Mouse (Mus musculus) embryonic facial prominence, embryonic 14.5 days (tissue): Measurements from ENCODE around the gene Nedd9. TPM values are rescaled to one million over a fixed set of nuclear protein-coding genes. Genes with fewer than 3 reads are reported as not detected.

Experiments
- ATAC-seq: fragments of 200-750 bp; cut with Nextera tagmentation; 2 replicates; pipeline ENCODE4 v1.8.0; 2017; ENCODE audit warnings: low read depth, moderate number of reproducible peaks, moderate TSS enrichment
- DNase-seq: peaks from one replicate; pipeline ENCODE4 v3.0.0-alpha.2; 2015; ENCODE audit warnings: low spot score
- H3K27ac ChIP-seq: fragments of 300-500 bp; sonication (generic); replicated peaks from 2 replicates; pipeline ENCODE4 v1.5.1; 2014; ENCODE audit warnings: low read depth, mild to moderate bottlenecking, low read length, moderate library complexity
- H3K27me3 ChIP-seq: fragments of 300-500 bp; sonication (generic); replicated peaks from 2 replicates; pipeline ENCODE4 v1.6.1; 2014; ENCODE audit warnings: low read length; ENCODE audit not compliant: control insufficient read depth, insufficient read depth
- H3K36me3 ChIP-seq: fragments of 300-500 bp; sonication (generic); 2 replicates; pipeline ENCODE4 v1.6.1; 2014; ENCODE audit warnings: low read length, mixed read lengths; ENCODE audit not compliant: control insufficient read depth, insufficient read depth
- H3K4me1 ChIP-seq: fragments of 300-500 bp; sonication (generic); 2 replicates; pipeline ENCODE4 v1.6.1; 2014; ENCODE audit warnings: antibody characterized with exemption, low read length; ENCODE audit not compliant: control insufficient read depth, insufficient read depth
- H3K4me2 ChIP-seq: fragments of 300-500 bp; sonication (generic); 2 replicates; pipeline ENCODE4 v1.6.1; 2014; ENCODE audit warnings: low read depth, mild to moderate bottlenecking, low read length, moderate library complexity, mixed read lengths
- H3K4me3 ChIP-seq: fragments of 300-500 bp; sonication (generic); 2 replicates; pipeline ENCODE4 v1.5.1; 2014; ENCODE audit warnings: low read depth, mild to moderate bottlenecking, low read length
- H3K9ac ChIP-seq: fragments of 300-500 bp; sonication (generic); 2 replicates; pipeline ENCODE4 v1.6.1; 2014; ENCODE audit warnings: low read depth, mild to moderate bottlenecking, low read length, moderate library complexity, mixed read lengths
- H3K9me3 ChIP-seq: fragments of 300-500 bp; sonication (generic); 2 replicates; pipeline ENCODE4 v1.6.1; 2016; ENCODE audit warnings: low read length; ENCODE audit not compliant: control insufficient read depth
- WGBS: fragments of 180-500 bp; shearing (Covaris S2); extraction: QIAGEN DNeasy Blood & Tissue Kit; methylation state at CpG from one replicate; pipeline ENCODE4 v1.1.7; 2014; 5-methylcytosine and 5-hydroxymethylcytosine counted together
- polyA plus RNA-seq: library from polyadenylated mRNA; unstranded; fragments of >200 nt; fragmentation: Nextera tagmentation; extraction: Ambion mirVana; gene quantifications from 2 replicates; pipeline ENCODE4 v1.2.1, GENCODE M21; 2014

Nedd9 gene
- polyA plus RNA-seq, 1 experiment from 2014 or later = 31.1 TPM

- Histone ChIP-seq H3K9ac (no peak overlapping the region), H3K27me3 (no peaks in the 10 kb centered on the region), H3K4me2 (no peak overlapping the region), H3K4me3 (no peak overlapping the region), H3K4me1 (0 out of 2 replicates have a peak, but pooled peaks cover 4% of the 10 kb centered on the region), H3K36me3 (no peaks in the 10 kb centered on the region), H3K27ac (no peak overlapping the region), H3K9me3 (no peaks in the 10 kb centered on the region)
- DNase-seq (no peak), ATAC-seq (no peak)
- 75% methylated on average over 7 of the region's 7 CpGs for WGBS
Observed at GRCm38 (mm10) chr13:41381041-41381805, 105.9 kb downstream of the Nedd9 start.

GRCm38 (mm10) chr13:41379951-41380465 lies 107.2 kb downstream of the Nedd9 start:
- H3K27ac ChIP-seq = no peak overlapping the region
- no peak for DNase-seq
- 89% methylated on average over 4 of the region's 4 CpGs for WGBS
- H3K27me3 ChIP-seq = no peaks in the 10 kb centered on the region
- H3K9ac ChIP-seq = no peak overlapping the region
- ATAC-seq = no peak
- H3K4me3 ChIP-seq = no peak overlapping the region
- H3K9me3 ChIP-seq = no peaks in the 10 kb centered on the region
- H3K36me3 ChIP-seq = no peaks in the 10 kb centered on the region
- H3K4me2 ChIP-seq = no peak overlapping the region
- no peaks in the 10 kb centered on the region for H3K4me1 ChIP-seq

GRCm38 (mm10) chr13:41378462-41378861 lies 108.7 kb downstream of the Nedd9 start:
- no peak for DNase-seq
- 63% methylated on average over 5 of the region's 5 CpGs for WGBS

GRCm38 (mm10) chr13:41377856-41378255 lies 109.3 kb downstream of the Nedd9 start:
- Histone ChIP-seq H3K27ac (no peak overlapping the region), H3K9me3 (no peaks in the 10 kb centered on the region), H3K9ac (no peak overlapping the region), H3K27me3 (no peaks in the 10 kb centered on the region), H3K4me3 (no peak overlapping the region), H3K4me2 (no peak overlapping the region), H3K36me3 (no peaks in the 10 kb centered on the region), H3K4me1 (0 out of 2 replicates have a peak, but pooled peaks cover 3% of the 10 kb centered on the region)
- no peak for DNase-seq
- no peak for ATAC-seq
- 71% methylated on average over 9 of the region's 9 CpGs for WGBS

More at GRCm38 (mm10) chr13:41378462-41378861, 108.7 kb downstream of the Nedd9 start:
- ATAC-seq = peak; percentile 55; the same call in 1 of the 2 replicates
- Histone ChIP-seq H3K27ac (no peak overlapping the region), H3K9ac (no peak overlapping the region), H3K36me3 (no peaks in the 10 kb centered on the region), H3K4me3 (no peak overlapping the region), H3K27me3 (no peaks in the 10 kb centered on the region), H3K9me3 (no peaks in the 10 kb centered on the region), H3K4me2 (no peak overlapping the region), H3K4me1 (no peaks in the 10 kb centered on the region)

GRCm38 (mm10) chr13:41377011-41377431 lies 110.1 kb downstream of the Nedd9 start:
- Histone ChIP-seq H3K4me1 (peaks cover 5% of the 10 kb centered on the region; the same call in 1 of the 2 replicates), H3K4me2 (no peak overlapping the region), H3K4me3 (no peak overlapping the region), H3K27ac (no peak overlapping the region), H3K27me3 (no peaks in the 10 kb centered on the region), H3K36me3 (no peaks in the 10 kb centered on the region), H3K9me3 (no peaks in the 10 kb centered on the region), H3K9ac (no peak overlapping the region)
- WGBS = 35% methylated on average over 2 of the region's 2 CpGs
- ATAC-seq (no peak), DNase-seq (no peak)

GRCm38 (mm10) chr13:41376111-41376510 lies 111.1 kb downstream of the Nedd9 start:
- WGBS = 72% methylated on average over 4 of the region's 4 CpGs

GRCm38 (mm10) chr13:41375696-41376095 lies 111.5 kb downstream of the Nedd9 start:
- H3K27ac ChIP-seq = no peak overlapping the region
- ATAC-seq = no peak
- 60% methylated on average over 6 of the region's 6 CpGs for WGBS

More at GRCm38 (mm10) chr13:41376111-41376510, 111.1 kb downstream of the Nedd9 start:
- H3K4me2 ChIP-seq = no peak overlapping the region
- H3K36me3 ChIP-seq = no peaks in the 10 kb centered on the region
- peaks cover 8% of the 10 kb centered on the region; the same call in 1 of the 2 replicates for H3K4me1 ChIP-seq
- DNase-seq = no peak
- H3K27ac ChIP-seq = no peak overlapping the region
- no peaks in the 10 kb centered on the region for H3K27me3 ChIP-seq
- no peak for ATAC-seq
- H3K4me3 ChIP-seq = no peak overlapping the region
- H3K9me3 ChIP-seq = no peaks in the 10 kb centered on the region
- H3K9ac ChIP-seq = no peak overlapping the region

GRCm38 (mm10) chr13:41374886-41375285 lies 112.3 kb downstream of the Nedd9 start:
- Histone ChIP-seq H3K4me3 (no peak overlapping the region), H3K9ac (no peak overlapping the region), H3K36me3 (no peaks in the 10 kb centered on the region), H3K27ac (no peak overlapping the region), H3K9me3 (no peaks in the 10 kb centered on the region), H3K27me3 (no peaks in the 10 kb centered on the region), H3K4me2 (no peak overlapping the region), H3K4me1 (peaks cover 8% of the 10 kb centered on the region; the same call in 1 of the 2 replicates)
- DNase-seq (no peak), ATAC-seq (no peak)
- whole genome bisulfite sequencing = 85% methylated on average over 1 of the region's 1 CpGs

More at GRCm38 (mm10) chr13:41375696-41376095, 111.5 kb downstream of the Nedd9 start:
- peaks cover 8% of the 10 kb centered on the region; the same call in 1 of the 2 replicates for H3K4me1 ChIP-seq
- H3K4me2 ChIP-seq = no peak overlapping the region
- no peaks in the 10 kb centered on the region for H3K36me3 ChIP-seq
- no peak overlapping the region for H3K4me3 ChIP-seq
- H3K9me3 ChIP-seq = no peaks in the 10 kb centered on the region
- DNase-seq = no peak
- no peak overlapping the region for H3K9ac ChIP-seq
- H3K27me3 ChIP-seq = no peaks in the 10 kb centered on the region
